8 mouse cellular contexts compared by ENCODE assay signal in genomic region chr14:50807487-50808072, GRCm38 (mm10). TPM values are rescaled to one million over a fixed set of nuclear protein-coding genes. Genes with fewer than 3 reads are reported as not detected.
DNase-seq lines count a peak whose midpoint lies in the region; ATAC-seq and TF ChIP-seq lines count a peak whose summit lies in the region.

Gene Ccnb1ip1, minus strand, starts transcription at chr14:50807732.
Gene Parp2, plus strand, starts transcription at chr14:50807841.

- H3K27me3 ChIP-seq in hindbrain, embryonic 10.5 days (ENCODE audit: insufficient read depth, poor library complexity, severe bottlenecking): no peaks in the 10 kb centered on the region
- H3K27me3 ChIP-seq in lung, postnatal 0 days (replicated peaks; ENCODE audit: insufficient read depth, low read length): no peaks in the 10 kb centered on the region

- under 1% methylated on average over 42 of the region's 42 CpGs for WGBS in hindbrain, embryonic 10.5 days
- 1% methylated on average over 42 of the region's 42 CpGs for WGBS in lung, postnatal 0 days

- peak within 1 kb of the TSS; percentile 64 for H3K4me2 ChIP-seq in lung, postnatal 0 days (replicated peaks; ENCODE audit: low read depth, low read length)

- peaks cover 8% of the 10 kb centered on the region for H3K4me1 ChIP-seq in hindbrain, embryonic 10.5 days (replicated peaks)
- no peaks in the 10 kb centered on the region for H3K4me1 ChIP-seq in lung, postnatal 0 days (ENCODE audit: insufficient read depth, low read depth, low read length)

- peak; percentile 99 for ATAC-seq in frontal cortex, adult (ENCODE audit: low TSS enrichment)
- ATAC-seq in lung, postnatal 0 days: peak; percentile 99

- peak within 1 kb of the TSS; percentile 61 for H3K4me3 ChIP-seq in hindbrain, embryonic 10.5 days
- H3K4me3 ChIP-seq in lung, postnatal 0 days (ENCODE audit: low read depth, low read length): peak within 1 kb of the TSS; percentile 61

- H3K9me3 ChIP-seq in hindbrain, embryonic 10.5 days: no peaks in the 10 kb centered on the region
- no peaks in the 10 kb centered on the region for H3K9me3 ChIP-seq in lung, postnatal 0 days (ENCODE audit: low read length)

- H3K36me3 ChIP-seq in hindbrain, embryonic 10.5 days: peaks cover 28% of the 10 kb centered on the region
- H3K36me3 ChIP-seq in lung, postnatal 0 days (ENCODE audit: insufficient read depth, low read length): 0 out of 2 replicates have a peak, but pooled peaks cover 3% of the 10 kb centered on the region

- no peak for TF ChIP-seq CTCF in lung, postnatal 0 days (IDR thresholded peaks at IDR 0.05)

- H3K27ac ChIP-seq in hindbrain, embryonic 10.5 days: peak within 1 kb of the TSS; percentile 91
- peak within 1 kb of the TSS; percentile 89 for H3K27ac ChIP-seq in lung, postnatal 0 days (ENCODE audit: low read length)

- TF ChIP-seq EP300 in lung, postnatal 0 days (IDR thresholded peaks at IDR 0.05): peak; percentile 9

- peak within 1 kb of the TSS; percentile 58 for H3K9ac ChIP-seq in lung, postnatal 0 days (replicated peaks; ENCODE audit: low read depth)

- DNase-seq in MN1 (ENCODE audit: low spot score): peak; percentile 97
- peak; percentile 100 for DNase-seq in cerebellum, adult 9-10 months
- DNase-seq in hindbrain, embryonic 10.5 days (ENCODE audit: low spot score): peak; percentile 96
- DNase-seq in layer of hippocampus, adult 9-11 months: peak; percentile 98
- peak; percentile 98 for DNase-seq in lung, postnatal 0 days (ENCODE audit: low spot score)
- peak; percentile 100 for DNase-seq in ovary, postnatal 14 days (ENCODE audit: low spot score)
- peak; percentile 96 for DNase-seq in thymus, postnatal 14 days

RNA-seq across cellular contexts. Expression of gene Ccnb1ip1, which starts in this region (rescaled TPM):
- not detected in 2 replicates for polyA plus RNA-seq in hindbrain, embryonic 10.5 days (2016; fragmentation: Nextera tagmentation; extraction: Ambion mirVana)
- polyA plus RNA-seq in lung, postnatal 0 days (2015; fragmentation: Nextera tagmentation; extraction: Ambion mirVana): not detected in 2 replicates

RNA-seq across cellular contexts. Expression of gene Parp2, which starts in this region (rescaled TPM):
- polyA plus RNA-seq in hindbrain, embryonic 10.5 days (2016; fragmentation: Nextera tagmentation; extraction: Ambion mirVana): 58.5 and 64.1 TPM in 2 replicates
- 27.6 and 33.7 TPM in 2 replicates for polyA plus RNA-seq in lung, postnatal 0 days (2015; fragmentation: Nextera tagmentation; extraction: Ambion mirVana)

Comparison
In these comparisons a context has a peak if more than half of its experiments do, and no peak if none do; other contexts are left out.
1. Peak in every context shown above with its lines: DNase-seq, ATAC-seq, H3K4me3 ChIP-seq and H3K27ac ChIP-seq.